Mouse (Mus musculus) embryonic fibroblast, embryonic 13.5 days (primary cell): ENCODE results near the gene Ccdc106. TPM values are rescaled to one million over a fixed set of nuclear protein-coding genes. Genes with fewer than 3 reads are reported as not detected.

Source experiments
- H3K27ac ChIP-seq: 2 replicates; pipeline ENCODE4 v1.5.1; 2012; ENCODE audit warnings: low read length, control low read depth, inconsistent platforms; ENCODE audit not compliant: insufficient read depth
- H3K4me1 ChIP-seq: 2 replicates; pipeline ENCODE4 v1.6.1; 2011; ENCODE audit warnings: low read length; ENCODE audit not compliant: control insufficient read depth, insufficient read depth
- H3K4me3 ChIP-seq: 2 replicates; pipeline ENCODE4 v1.5.1; 2011; ENCODE audit warnings: mild to moderate bottlenecking, control low read depth, low read length; ENCODE audit not compliant: insufficient read depth
- CTCF ChIP-seq: IDR thresholded peaks from 2 replicates; pipeline ENCODE4 v1.5.1; 2011; ENCODE audit warnings: mild to moderate bottlenecking, control low read depth, low read length, moderate library complexity, borderline replicate concordance; ENCODE audit not compliant: insufficient read depth
- POLR2A ChIP-seq: IDR thresholded peaks from 2 replicates; pipeline ENCODE4 v1.6.1; 2011; ENCODE audit warnings: low read depth, mild to moderate bottlenecking, control low read depth, low read length, moderate library complexity
- polyA plus RNA-seq: library from polyadenylated mRNA; stranded (reverse); fragments of >200 nt; gene quantifications from 2 replicates; pipeline ENCODE4 v1.2.4, GENCODE M21; 2011; ENCODE audit warnings: low read depth; ENCODE audit not compliant: missing spikeins, insufficient read length

The Ccdc106 gene
- polyA plus RNA-seq, 1 experiment: 3.8 TPM

DNA sequence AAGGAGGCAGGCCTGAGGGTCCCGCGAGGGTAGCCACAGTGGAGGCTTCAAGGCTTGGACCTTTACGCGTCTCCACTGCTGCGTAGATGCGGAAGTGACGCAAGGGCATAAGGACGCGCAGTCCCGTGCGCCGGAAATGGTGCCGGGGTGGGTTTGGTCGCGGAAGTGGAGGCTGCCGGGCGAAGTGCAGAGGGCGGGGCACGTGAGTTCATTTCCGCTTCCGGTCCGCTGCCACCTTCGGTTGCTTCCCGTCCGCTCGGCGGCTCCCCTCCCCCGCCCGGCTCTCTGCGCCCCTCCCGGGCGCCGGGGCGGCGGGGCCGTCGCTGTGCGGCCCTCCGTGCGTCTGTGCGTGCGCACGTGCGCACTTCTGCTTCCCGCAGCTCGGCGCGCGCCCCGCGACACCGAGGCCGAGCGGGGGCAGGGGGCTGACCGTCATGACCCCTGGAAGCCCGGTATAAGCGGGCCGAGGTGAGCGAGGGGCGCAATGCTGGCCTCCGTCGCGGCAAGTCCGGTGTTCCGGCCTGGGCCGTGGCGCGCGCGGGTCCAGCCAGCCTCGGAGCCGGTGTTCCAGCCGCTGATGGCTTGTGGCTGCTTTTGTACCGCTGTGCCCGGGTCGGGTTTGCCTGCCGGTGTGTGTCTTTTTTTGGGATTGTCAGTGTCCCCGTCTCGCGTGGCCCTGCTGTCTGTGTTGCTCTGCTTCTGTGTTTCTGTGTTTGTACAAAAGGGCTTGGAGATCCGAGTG is 59.8 kb downstream of the Ccdc106 start, which contains the start of gene Epn1:
TSS of gene Epn1 (plus strand) at position 226 of the 742 bp plus-strand sequence.
- peak within 1 kb of the TSS; percentile 88 for H3K4me3 ChIP-seq
- peak within 1 kb of the TSS; percentile 67 for H3K27ac ChIP-seq
- TF ChIP-seq POLR2A (peak; percentile 56), CTCF (no peak)
- H3K4me1 ChIP-seq: peaks cover 2% of the 10 kb centered on the region; the same call in 1 of the 2 replicates

DNA sequence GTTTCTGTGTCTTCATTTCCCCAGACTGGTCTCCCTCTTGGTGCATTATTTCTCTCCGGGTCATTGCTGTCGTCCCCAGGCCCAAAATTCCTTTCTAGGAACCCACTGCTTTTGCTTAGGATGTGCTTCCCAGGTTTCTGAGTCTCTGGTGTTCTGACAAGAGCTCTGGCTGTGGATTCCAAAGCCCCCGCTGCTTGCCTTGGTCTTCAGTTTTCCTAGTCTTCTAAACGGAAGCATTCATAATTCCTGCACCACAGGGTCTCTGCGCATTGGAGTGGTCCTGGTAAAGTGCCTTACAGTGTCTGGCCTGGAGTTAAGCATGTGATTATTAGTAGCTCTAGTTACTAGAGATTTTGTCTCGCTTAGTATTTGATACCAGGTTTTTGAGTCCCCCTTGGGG is 60.5 kb downstream of the Ccdc106 start:
- Histone ChIP-seq H3K4me1 (peaks cover 2% of the 10 kb centered on the region; the same call in 1 of the 2 replicates), H3K27ac (peak overlapping the region; percentile 67), H3K4me3 (peak overlapping the region; percentile 88)
- TF ChIP-seq POLR2A: no peak
- TF ChIP-seq CTCF: no peak

DNA sequence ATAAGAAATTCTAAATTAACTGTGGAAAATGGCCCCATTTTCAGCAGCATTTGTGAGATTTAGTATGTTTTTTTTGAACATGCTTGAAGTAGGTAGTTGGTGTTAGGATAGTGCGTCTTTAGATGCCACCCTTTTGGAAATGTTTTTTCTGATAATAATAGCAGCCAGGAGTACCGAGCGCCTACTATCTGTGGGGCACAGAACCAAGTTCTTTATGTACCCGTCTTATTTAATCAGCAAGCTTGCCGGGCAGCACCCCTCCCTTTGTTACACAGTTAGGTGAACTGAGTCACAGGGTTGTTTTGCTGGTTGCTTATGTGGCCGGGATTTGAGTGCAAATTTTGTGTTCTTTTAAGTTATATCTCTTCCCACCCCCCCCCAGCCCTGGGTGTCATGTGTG is 60.9 kb downstream of the Ccdc106 start:
- Histone ChIP-seq H3K4me1 (peaks cover 2% of the 10 kb centered on the region; the same call in 1 of the 2 replicates), H3K27ac (no peak overlapping the region), H3K4me3 (peak overlapping the region; percentile 47)
- TF ChIP-seq CTCF (no peak), POLR2A (no peak)

DNA sequence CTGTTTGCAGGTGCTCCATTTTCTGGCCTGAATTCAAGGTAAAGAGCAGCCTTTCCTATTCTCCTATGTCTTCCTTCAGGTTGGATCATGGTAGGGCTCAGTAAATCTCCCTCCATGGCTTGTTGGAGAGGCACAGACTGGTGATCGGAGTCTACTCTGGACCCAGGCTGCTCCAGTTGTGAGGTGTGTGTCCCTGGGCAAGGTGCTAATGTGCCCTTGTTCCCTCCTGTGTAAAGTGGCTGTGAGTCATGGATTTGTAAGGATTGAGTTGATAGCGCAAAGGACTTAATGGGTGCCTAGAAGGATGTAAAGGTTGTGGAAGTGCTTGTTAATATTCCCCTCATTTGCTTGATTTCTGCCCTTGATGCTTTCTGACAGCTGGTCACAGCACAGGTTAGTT is 61.6 kb downstream of the Ccdc106 start:
- Histone ChIP-seq H3K4me3 (peak overlapping the region; percentile 47; the same call in 1 of the 2 replicates), H3K27ac (no peak overlapping the region), H3K4me1 (peaks cover 2% of the 10 kb centered on the region; the same call in 1 of the 2 replicates)
- TF ChIP-seq POLR2A (no peak), CTCF (no peak)

DNA sequence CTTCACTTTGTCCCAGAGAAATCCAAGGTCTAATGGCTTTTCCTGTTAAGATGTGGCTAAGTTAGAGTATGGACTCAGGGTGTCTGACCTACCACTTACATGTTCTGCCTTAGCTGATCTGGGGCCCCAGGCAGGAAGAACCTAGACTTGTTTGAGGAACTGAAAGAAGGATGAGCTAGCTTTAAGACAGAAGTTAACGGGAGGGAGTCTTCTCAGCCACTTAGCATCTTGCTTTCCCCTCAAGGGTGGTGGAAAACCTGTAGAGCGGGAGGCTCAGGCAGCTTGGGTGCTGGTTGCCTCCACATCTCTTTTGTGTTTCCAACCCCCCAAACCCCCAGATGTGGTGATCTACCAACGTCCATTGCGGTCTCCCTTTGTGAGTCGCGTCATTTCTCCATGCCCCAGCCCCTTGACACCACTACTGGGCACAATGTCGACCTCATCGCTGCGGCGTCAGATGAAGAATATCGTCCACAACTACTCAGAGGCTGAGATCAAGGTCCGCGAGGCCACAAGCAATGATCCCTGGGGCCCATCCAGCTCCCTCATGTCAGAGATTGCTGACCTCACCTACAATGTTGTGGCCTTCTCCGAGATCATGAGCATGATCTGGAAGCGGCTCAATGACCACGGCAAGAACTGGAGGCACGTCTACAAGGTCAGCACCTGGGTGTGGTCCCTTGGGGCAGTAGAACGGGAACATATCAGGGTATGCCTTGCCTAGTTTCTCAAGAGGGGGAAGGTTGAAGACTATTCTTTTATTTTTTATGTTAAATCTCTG is 63.2 kb downstream of the Ccdc106 start:
- Histone ChIP-seq H3K4me3 (no peak overlapping the region), H3K27ac (no peak overlapping the region), H3K4me1 (peaks cover 2% of the 10 kb centered on the region; the same call in 1 of the 2 replicates)
- TF ChIP-seq CTCF: no peak
- no peak for TF ChIP-seq POLR2A

DNA sequence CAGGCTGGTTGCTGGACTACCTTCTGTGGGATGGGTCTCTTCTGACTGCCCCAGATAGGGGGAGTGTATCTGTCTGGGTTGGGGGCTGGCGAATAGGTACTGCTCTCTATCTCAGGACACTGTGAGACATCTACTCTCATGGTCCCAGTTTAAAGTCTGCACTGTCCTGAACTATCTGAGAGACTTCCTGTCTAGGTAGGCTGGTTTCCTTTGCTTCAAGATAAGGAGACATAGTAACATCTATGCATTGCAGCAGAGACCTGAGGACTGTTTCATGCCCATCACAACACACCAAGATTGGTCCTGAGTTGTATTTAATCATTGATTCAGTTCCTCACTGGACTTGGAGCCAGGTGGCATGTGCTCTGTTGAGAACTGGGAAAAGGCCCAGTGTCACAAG is 65.2 kb downstream of the Ccdc106 start:
- no peak for TF ChIP-seq POLR2A
- no peak for TF ChIP-seq CTCF
- Histone ChIP-seq H3K4me1 (peaks cover 2% of the 10 kb centered on the region; the same call in 1 of the 2 replicates), H3K4me3 (no peak overlapping the region), H3K27ac (no peak overlapping the region)

DNA sequence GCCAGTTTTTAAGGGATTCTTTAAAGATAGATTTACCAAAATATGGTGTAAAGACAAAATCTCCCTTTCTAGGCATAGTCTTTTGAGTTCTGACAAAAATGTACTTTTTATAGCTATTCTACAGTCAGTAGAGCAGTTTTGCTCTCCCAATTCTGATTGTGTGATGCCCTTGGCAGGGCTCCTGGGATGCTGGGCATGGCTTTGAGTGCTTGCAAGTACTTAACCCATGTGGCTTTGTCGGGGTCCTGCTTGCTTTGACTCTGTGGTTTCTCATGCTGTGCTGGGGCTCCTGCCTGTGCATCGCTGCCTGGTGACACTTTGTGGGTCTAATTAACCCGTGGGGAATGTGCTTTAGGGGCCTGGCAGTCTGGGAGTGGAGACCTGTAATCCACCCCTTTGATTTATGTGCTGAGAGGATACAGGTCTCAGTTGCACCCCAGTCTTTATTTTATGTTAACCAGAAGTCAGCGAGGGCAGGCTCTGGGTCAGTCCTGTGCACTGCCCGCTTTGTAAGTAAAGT is 66.6 kb downstream of the Ccdc106 start:
- no peak overlapping the region for H3K27ac ChIP-seq
- TF ChIP-seq POLR2A: no peak
- no peak for TF ChIP-seq CTCF
- H3K4me1 ChIP-seq: peaks cover under 1% of the 10 kb centered on the region; the same call in 1 of the 2 replicates
- no peak overlapping the region for H3K4me3 ChIP-seq

DNA sequence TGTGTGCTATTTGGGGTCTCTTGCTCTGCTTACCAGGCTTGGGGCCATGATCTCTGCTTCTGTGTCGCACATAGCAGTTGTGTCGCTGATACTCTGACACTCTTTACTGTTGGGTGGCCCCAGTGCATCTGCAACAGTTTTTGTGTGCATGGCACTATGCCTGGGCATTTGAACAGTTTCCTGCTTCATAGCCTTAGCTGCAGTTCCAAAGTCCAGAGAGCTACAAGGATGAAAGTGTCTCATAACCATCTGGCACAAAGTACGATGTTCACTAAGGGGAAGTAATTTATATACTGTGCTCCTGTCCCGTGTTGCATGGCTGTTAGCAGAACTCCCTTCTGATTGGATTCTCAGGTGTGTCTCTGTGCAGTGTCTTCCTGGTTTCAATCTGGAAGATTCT is 67.5 kb downstream of the Ccdc106 start:
- H3K4me1 ChIP-seq: no peaks in the 10 kb centered on the region
- no peak overlapping the region for H3K27ac ChIP-seq
- no peak overlapping the region for H3K4me3 ChIP-seq
- TF ChIP-seq CTCF: no peak
- no peak for TF ChIP-seq POLR2A

DNA sequence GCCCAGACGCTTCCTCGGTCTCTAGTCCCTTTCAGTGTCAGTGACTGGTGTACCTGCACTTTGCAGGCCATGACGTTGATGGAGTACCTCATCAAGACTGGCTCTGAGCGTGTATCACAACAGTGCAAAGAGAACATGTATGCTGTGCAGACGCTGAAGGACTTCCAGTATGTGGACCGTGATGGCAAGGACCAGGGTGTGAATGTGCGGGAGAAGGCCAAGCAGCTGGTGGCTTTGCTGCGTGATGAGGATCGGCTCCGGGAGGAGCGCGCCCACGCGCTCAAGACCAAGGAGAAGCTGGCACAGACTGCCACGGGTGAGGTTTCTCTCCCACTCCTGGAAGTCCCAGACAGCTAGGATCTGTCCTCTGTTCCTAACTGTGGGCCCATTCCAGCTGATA is 69.5 kb downstream of the Ccdc106 start:
- H3K4me1 ChIP-seq: no peaks in the 10 kb centered on the region
- H3K4me3 ChIP-seq: no peak overlapping the region
- no peak overlapping the region for H3K27ac ChIP-seq
- no peak for TF ChIP-seq CTCF
- no peak for TF ChIP-seq POLR2A
